Mouse (Mus musculus) thymus, adult 2 months (tissue): ENCODE results near the gene Sgcg.

ENCODE experiments used
- CTCF ChIP-seq: fragments of 200-500 bp; IDR thresholded peaks from 2 replicates; pipeline ENCODE4 v1.5.1; 2012; ENCODE audit warnings: mild to moderate bottlenecking, control low read depth, low read length, moderate library complexity, borderline replicate concordance; ENCODE audit not compliant: control insufficient read depth, poor library complexity, insufficient read depth; ENCODE audit errors: extremely low read depth
- POLR2A ChIP-seq: fragments of 200-500 bp; IDR thresholded peaks from 2 replicates; pipeline ENCODE4 v1.6.1; 2012; ENCODE audit warnings: mild to moderate bottlenecking, low read length, control low read depth, moderate library complexity; ENCODE audit not compliant: control insufficient read depth, poor library complexity, insufficient read depth; ENCODE audit errors: extremely low read depth

- peak; percentile 39; the same call in 1 of the 2 replicates for TF ChIP-seq CTCF
- no peak for TF ChIP-seq POLR2A
Measured at GRCm38 (mm10) chr14:61173229-61173628, 85.1 kb downstream of the Sgcg start.
